Mouse (Mus musculus): ENCODE measurements at regions not wholly inside any gene's neighbourhood (a gene's known extent, or its start where the extent isn't known, plus 50 kb on each side); places are given as distances from the start of the nearest gene placed in this dataset.

- TF ChIP-seq POLR2A (IDR thresholded peaks at IDR 0.05; ENCODE audit: low read depth, low read length) (no peak), EP300 (IDR thresholded peaks at IDR 0.05; ENCODE audit: low read length) (no peak), CTCF (conservative IDR thresholded peaks at IDR 0.05 in 1 of 2, IDR thresholded peaks at IDR 0.05 in 1 of 2; ENCODE audit: low read depth in 2 of 2, low read length in 2 of 2) (no peak)
Measured at GRCm38 (mm10) chr6:107629376-107629775, 99.8 kb downstream of the Lrrn1 start.
